Mouse (Mus musculus): Measurements from ENCODE around the gene Scap. TPM values are rescaled to one million over a fixed set of nuclear protein-coding genes. Genes with fewer than 3 reads are reported as not detected.

Gene Scap
- polyA plus RNA-seq, 1 experiment: 1.5 TPM

DNA sequence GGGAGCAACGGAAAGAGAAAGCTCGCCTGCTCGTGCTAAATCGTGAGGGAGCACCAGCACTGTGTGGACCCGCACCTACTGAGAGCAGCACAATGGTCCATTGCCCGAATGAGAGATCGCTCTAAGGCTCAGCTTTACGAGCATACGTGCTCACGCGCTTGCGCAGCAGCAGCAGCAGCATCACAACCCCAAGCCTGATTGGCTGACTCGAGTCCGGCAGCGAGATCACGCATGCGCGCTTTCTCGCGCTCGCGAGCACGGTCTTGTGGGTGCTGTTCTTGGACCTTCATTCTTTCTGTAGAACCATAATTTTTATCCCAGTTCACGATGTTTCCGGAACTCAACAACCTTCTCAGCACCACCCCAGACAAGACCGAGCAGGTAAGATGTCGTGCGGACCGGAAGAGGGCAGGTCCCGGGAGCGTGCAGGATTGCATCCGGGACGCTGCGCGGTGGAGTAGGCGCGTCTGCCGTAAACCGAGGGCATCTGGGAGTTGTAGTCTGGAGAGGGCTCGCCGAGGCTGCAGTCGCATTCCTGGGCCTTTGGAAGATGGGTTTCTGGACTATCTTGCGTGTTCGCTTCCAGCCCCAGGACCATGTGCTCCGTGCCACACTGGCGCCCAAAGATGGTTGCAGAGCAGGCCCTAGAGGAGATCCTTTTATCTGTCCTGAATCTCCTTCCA lies 28.0 kb upstream of the Scap start, which contains the start of gene Elp6:
Gene Elp6, plus strand, starts transcription at position 205 of the 683 bp plus-strand sequence.
- TF ChIP-seq GATA1 (IDR thresholded peaks at IDR 0.05; ENCODE audit: low read length) (no peak), TAL1 (IDR thresholded peaks at IDR 0.05; ENCODE audit: low read length) (no peak)
- Histone ChIP-seq H3K27me3 (ENCODE audit: control insufficient read depth) (no peaks in the 10 kb centered on the region), H3K4me3 (replicated peaks) (peak within 1 kb of the TSS; percentile 87), H3K4me1 (ENCODE audit: control insufficient read depth) (peaks cover 40% of the 10 kb centered on the region), H3K9me3 (ENCODE audit: control insufficient read depth, low read length) (peaks cover 14% of the 10 kb centered on the region), H3K36me3 (ENCODE audit: control insufficient read depth) (peaks cover 6% of the 10 kb centered on the region)

DNA sequence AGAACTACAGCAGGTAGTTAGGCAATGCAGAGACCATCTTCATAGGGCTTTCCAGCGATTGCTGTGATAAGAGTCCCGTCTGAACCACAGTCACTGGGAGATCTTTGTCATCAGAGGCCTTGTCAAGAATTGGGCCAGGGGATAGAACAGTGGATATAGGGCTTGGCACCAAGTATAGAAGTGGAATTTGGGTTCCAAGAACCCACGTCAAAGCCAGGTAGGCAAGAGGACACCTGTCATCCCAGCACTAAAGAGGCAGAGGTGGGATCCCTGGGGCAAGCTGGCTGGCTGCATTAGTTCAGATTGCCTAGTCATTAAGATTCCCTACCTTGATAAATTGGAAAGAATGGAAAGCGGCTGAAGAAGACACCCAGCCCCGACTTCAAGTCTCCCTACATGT lies 26.7 kb upstream of the Scap start:
- H3K4me3 ChIP-seq (replicated peaks): peak overlapping the region; percentile 87
- peaks cover 16% of the 10 kb centered on the region for H3K36me3 ChIP-seq (ENCODE audit: control insufficient read depth)
- H3K9me3 ChIP-seq (ENCODE audit: control insufficient read depth, low read length): peaks cover 8% of the 10 kb centered on the region
- peaks cover 40% of the 10 kb centered on the region for H3K4me1 ChIP-seq (ENCODE audit: control insufficient read depth)
- TF ChIP-seq TAL1 (IDR thresholded peaks at IDR 0.05; ENCODE audit: low read length) (no peak), GATA1 (IDR thresholded peaks at IDR 0.05; ENCODE audit: low read length) (no peak)
- H3K27me3 ChIP-seq (ENCODE audit: control insufficient read depth): no peaks in the 10 kb centered on the region

DNA sequence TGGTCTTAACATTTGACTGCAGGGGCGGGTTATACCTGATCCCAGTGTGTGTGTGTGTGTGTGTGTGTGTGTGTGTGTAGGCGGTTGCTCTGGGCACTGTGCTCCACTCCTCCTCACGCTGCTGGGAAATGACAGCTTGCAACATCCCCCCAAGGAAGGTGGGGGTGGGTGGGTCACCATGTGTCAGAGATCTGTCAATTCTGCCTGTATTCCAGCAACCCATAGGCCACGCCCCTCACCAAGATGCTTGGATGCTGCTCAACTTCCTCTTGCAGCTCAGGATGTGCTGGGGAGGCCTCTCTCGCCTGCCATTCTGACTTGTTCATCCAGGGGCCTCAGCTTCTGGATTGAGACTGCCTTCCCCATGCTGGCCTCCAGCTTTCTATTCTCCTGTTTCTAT lies 18.4 kb upstream of the Scap start:
- no peak for TF ChIP-seq TAL1 (IDR thresholded peaks at IDR 0.05; ENCODE audit: low read length)
- Histone ChIP-seq H3K36me3 (ENCODE audit: control insufficient read depth) (peaks cover 66% of the 10 kb centered on the region), H3K4me3 (replicated peaks) (no peak overlapping the region), H3K4me1 (ENCODE audit: control insufficient read depth) (no peaks in the 10 kb centered on the region), H3K27me3 (ENCODE audit: control insufficient read depth) (no peaks in the 10 kb centered on the region), H3K9me3 (ENCODE audit: control insufficient read depth, low read length) (no peaks in the 10 kb centered on the region)

DNA sequence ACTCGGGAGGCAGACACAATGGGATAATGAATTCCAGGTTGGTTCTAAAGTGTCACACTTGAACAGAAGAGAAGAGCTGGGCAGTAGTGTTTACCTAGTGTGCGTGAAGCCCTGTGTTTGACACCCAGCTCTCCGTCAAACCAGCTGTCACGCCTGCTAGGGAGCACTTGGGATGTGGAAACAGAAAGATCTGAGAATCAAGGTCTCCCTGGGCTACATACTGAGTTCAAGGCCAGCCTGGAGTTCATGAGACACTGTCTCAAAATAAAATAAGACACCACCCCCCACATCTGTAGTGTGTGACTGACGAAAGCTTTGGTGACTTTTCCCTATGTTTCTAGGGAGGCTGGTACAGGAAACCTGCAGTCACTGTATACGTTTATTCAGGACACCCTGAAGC lies 17.7 kb upstream of the Scap start:
- TF ChIP-seq GATA1 (IDR thresholded peaks at IDR 0.05; ENCODE audit: low read length) (no peak), TAL1 (IDR thresholded peaks at IDR 0.05; ENCODE audit: low read length) (no peak)
- Histone ChIP-seq H3K27me3 (ENCODE audit: control insufficient read depth) (no peaks in the 10 kb centered on the region), H3K4me3 (replicated peaks) (no peak overlapping the region), H3K9me3 (ENCODE audit: control insufficient read depth, low read length) (no peaks in the 10 kb centered on the region), H3K4me1 (ENCODE audit: control insufficient read depth) (no peaks in the 10 kb centered on the region), H3K36me3 (ENCODE audit: control insufficient read depth) (peaks cover 61% of the 10 kb centered on the region)

DNA sequence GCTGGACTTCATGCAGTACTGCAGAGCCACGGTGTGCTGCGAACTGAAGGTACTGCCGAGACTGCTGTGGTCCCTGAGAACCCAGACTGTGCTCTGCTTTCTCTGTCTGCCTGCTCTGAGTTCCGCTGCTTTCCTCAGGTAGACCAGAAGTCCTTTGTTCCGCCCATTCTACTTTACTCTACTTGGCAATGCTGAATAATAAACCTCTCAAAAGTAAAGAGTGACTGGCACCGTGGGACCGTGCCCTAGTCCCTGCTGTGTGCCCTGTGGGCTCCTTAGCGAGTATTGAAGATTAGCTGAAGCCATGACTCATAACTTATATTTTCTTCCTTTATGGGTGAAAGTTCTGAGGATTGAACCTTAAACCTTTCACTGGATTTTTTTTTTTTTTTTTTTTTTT lies 17.2 kb upstream of the Scap start:
- no peak overlapping the region for H3K4me3 ChIP-seq (replicated peaks)
- no peaks in the 10 kb centered on the region for H3K4me1 ChIP-seq (ENCODE audit: control insufficient read depth)
- no peaks in the 10 kb centered on the region for H3K27me3 ChIP-seq (ENCODE audit: control insufficient read depth)
- TF ChIP-seq GATA1 (IDR thresholded peaks at IDR 0.05; ENCODE audit: low read length) (no peak), TAL1 (IDR thresholded peaks at IDR 0.05; ENCODE audit: low read length) (no peak)
- H3K36me3 ChIP-seq (ENCODE audit: control insufficient read depth): peaks cover 61% of the 10 kb centered on the region
- no peaks in the 10 kb centered on the region for H3K9me3 ChIP-seq (ENCODE audit: control insufficient read depth, low read length)

DNA sequence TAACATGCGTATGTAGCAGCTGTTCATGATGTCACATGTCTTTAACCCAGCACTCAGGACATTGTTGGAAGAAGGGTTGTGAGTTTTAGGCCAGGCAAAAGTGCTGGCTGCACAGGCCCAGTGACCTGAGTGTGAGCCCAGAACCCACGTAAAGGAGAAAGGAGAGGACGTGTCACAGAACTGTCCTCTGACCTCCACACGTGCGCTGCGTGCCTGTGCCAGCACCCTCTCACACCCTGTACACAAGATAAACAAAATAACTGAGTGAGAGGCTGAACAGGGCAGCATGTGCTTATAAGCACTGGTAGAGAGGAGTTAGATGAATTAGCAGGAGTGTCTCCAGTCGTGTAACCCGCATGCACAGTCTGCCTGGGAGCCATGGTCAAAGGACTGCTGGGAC lies 16.6 kb upstream of the Scap start:
- Histone ChIP-seq H3K36me3 (ENCODE audit: control insufficient read depth) (peaks cover 63% of the 10 kb centered on the region), H3K4me1 (ENCODE audit: control insufficient read depth) (no peaks in the 10 kb centered on the region), H3K27me3 (ENCODE audit: control insufficient read depth) (no peaks in the 10 kb centered on the region), H3K9me3 (ENCODE audit: control insufficient read depth, low read length) (no peaks in the 10 kb centered on the region), H3K4me3 (replicated peaks) (no peak overlapping the region)
- no peak for TF ChIP-seq GATA1 (IDR thresholded peaks at IDR 0.05; ENCODE audit: low read length)
- no peak for TF ChIP-seq TAL1 (IDR thresholded peaks at IDR 0.05; ENCODE audit: low read length)

DNA sequence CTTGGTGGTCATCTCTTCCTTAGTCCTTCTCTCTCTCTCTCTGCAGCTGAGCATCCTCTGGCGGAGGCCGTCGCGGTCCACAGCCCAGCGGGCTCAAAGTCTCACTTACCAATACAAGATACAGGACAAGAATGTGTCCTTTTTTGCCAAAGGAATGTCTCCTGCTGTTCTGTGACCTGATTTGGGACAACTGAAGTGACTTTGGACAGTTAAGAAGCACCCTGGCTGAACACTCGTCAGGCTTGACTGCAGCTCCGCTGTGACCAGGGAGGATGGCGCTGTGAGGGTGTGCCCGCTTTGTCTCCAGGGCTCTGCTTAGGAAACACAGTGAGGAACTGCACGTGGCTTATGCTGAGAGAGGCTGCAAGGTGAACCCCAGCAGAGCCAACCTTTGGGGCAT lies 12.3 kb upstream of the Scap start:
- peaks cover 30% of the 10 kb centered on the region for H3K36me3 ChIP-seq (ENCODE audit: control insufficient read depth)
- H3K27me3 ChIP-seq (ENCODE audit: control insufficient read depth): no peaks in the 10 kb centered on the region
- TF ChIP-seq TAL1 (IDR thresholded peaks at IDR 0.05; ENCODE audit: low read length) (no peak), GATA1 (IDR thresholded peaks at IDR 0.05; ENCODE audit: low read length) (no peak)
- H3K4me1 ChIP-seq (ENCODE audit: control insufficient read depth): no peaks in the 10 kb centered on the region
- no peaks in the 10 kb centered on the region for H3K9me3 ChIP-seq (ENCODE audit: control insufficient read depth, low read length)
- no peak overlapping the region for H3K4me3 ChIP-seq (replicated peaks)

DNA sequence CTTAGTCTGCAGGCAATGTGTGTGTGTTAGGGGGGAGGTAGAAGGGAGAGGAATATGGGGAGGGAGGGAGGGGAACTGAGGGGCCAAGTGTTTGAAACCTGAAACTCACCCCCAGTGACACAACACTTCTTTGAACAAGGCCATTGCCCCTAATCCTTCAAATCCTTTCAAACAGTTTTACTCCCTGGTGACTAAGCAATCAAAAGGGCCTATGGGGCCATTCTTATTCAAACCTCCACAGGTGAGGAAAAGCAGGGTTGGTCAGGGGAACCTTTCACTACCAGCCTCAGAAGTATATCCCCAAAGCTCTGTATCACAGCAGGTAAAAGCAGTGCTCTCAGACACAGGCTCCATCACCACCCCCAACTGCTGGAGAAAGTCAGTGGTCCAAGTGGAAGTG lies 10.1 kb upstream of the Scap start:
- no peaks in the 10 kb centered on the region for H3K9me3 ChIP-seq (ENCODE audit: control insufficient read depth, low read length)
- TF ChIP-seq TAL1 (IDR thresholded peaks at IDR 0.05; ENCODE audit: low read length): no peak
- TF ChIP-seq GATA1 (IDR thresholded peaks at IDR 0.05; ENCODE audit: low read length): no peak
- no peak overlapping the region for H3K4me3 ChIP-seq (replicated peaks)
- no peaks in the 10 kb centered on the region for H3K27me3 ChIP-seq (ENCODE audit: control insufficient read depth)
- H3K36me3 ChIP-seq (ENCODE audit: control insufficient read depth): peaks cover 23% of the 10 kb centered on the region
- no peaks in the 10 kb centered on the region for H3K4me1 ChIP-seq (ENCODE audit: control insufficient read depth)

DNA sequence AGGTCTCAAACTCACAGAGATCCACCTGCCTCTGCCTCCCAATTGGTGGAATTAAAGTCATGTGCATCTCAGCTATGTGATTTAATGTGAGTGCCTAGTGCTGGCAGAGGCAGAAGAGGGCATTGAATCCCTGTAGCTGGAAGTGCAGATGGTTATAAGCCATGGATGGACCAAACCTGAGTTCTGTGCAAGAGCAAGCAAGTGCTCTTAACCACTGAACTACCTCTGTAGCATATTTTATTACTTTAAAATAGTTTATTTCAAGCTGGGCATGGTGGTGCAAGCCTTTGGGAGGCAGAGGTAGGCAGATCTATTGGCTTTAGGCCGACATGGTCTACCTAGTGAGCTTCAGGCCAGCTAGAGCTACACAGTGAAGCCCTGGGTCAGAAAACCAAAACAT lies 8.9 kb upstream of the Scap start:
- Histone ChIP-seq H3K4me1 (ENCODE audit: control insufficient read depth) (0 out of 2 replicates have a peak, but pooled peaks cover 2% of the 10 kb centered on the region), H3K4me3 (replicated peaks) (no peak overlapping the region), H3K9me3 (ENCODE audit: control insufficient read depth, low read length) (no peaks in the 10 kb centered on the region), H3K36me3 (ENCODE audit: control insufficient read depth) (peaks cover 18% of the 10 kb centered on the region), H3K27me3 (ENCODE audit: control insufficient read depth) (no peaks in the 10 kb centered on the region)
- TF ChIP-seq TAL1 (IDR thresholded peaks at IDR 0.05; ENCODE audit: low read length): no peak

DNA sequence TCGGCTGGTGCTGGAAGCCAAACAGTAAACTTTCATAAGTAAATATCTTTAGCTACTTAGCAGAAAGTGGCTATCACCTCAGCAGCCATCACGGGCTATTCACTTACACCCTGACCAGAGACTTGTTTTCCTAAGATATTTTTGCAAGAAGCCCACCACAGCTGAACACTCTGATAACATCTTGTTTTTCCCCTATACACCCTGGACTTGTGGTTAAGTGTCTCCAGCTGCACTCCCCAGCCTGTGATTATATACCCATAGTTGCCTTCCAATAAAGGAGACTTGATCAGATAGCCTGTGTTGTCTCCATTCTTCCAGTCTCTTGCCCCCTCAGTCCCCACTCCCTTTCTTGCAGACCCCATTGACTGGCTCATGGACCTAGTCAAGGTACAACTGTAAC lies 4.9 kb upstream of the Scap start:
- H3K4me1 ChIP-seq (ENCODE audit: control insufficient read depth): peaks cover 7% of the 10 kb centered on the region
- TF ChIP-seq TAL1 (IDR thresholded peaks at IDR 0.05; ENCODE audit: low read length): no peak
- no peak for TF ChIP-seq GATA1 (IDR thresholded peaks at IDR 0.05; ENCODE audit: low read length)
- no peaks in the 10 kb centered on the region for H3K9me3 ChIP-seq (ENCODE audit: control insufficient read depth, low read length)
- no peak overlapping the region for H3K4me3 ChIP-seq (replicated peaks)
- no peaks in the 10 kb centered on the region; the same call in 1 of the 2 replicates for H3K36me3 ChIP-seq (ENCODE audit: control insufficient read depth)
- no peaks in the 10 kb centered on the region for H3K27me3 ChIP-seq (ENCODE audit: control insufficient read depth)
